Mouse (Mus musculus): ENCODE results near the gene Pate2. TPM values are rescaled to one million over a fixed set of nuclear protein-coding genes. Genes with fewer than 3 reads are reported as not detected.
A peak's percentile ranks its signal among the peaks of the same experiment; 100 is the strongest.
"Not testable (repeated sequence)": the region's sequence is repeated elsewhere in the genome, so short reads cannot be mapped to it uniquely, and the experiment has no call there.

Gene Pate2
- polyA plus RNA-seq, 1 experiment = 0.70 TPM

DNA sequence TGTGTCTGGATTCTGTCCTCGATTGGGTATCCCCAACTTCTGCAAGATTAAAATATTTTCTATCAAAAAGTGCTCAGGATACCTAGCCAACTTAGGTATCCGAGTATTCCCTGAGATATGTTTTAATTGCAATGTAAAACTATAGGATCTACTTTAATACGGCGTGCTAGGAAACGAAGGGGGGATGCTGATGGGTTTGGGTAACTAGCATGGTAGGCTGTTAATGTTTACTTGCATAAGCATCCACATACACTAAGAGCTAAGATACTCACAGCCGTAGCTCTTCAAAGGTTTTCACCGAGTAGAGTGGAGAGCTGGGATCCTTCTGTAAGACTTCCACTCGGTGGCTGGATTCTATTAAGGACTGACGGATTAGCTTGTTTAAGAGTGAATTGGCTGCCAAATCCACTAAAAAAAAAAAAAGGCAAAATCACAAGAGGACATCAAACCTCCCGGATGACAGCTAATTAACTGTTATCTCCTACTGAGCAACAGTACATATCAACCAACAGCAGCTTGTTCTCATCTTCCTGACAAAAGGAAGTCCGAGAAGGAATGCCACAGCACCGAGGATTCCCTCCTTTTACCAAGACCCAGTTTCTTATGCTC lies 13.5 kb upstream of the Pate2 start:
- no peak for DNase-seq (ENCODE audit: extremely low spot score in 1 of 2, low spot score in 1 of 2)

GRCm38 (mm10) chr9:35558257-35559008 lies 11.7 kb upstream of the Pate2 start, which contains the start of the genes Ddx25 and Pus3:
Gene Ddx25, minus strand, starts transcription at chr9:35558528.
Gene Pus3, plus strand, starts transcription at chr9:35558595.
- peak in 1 of 2 experiments; percentile 73 for DNase-seq (ENCODE audit: extremely low spot score in 1 of 2, low spot score in 1 of 2)

DNA sequence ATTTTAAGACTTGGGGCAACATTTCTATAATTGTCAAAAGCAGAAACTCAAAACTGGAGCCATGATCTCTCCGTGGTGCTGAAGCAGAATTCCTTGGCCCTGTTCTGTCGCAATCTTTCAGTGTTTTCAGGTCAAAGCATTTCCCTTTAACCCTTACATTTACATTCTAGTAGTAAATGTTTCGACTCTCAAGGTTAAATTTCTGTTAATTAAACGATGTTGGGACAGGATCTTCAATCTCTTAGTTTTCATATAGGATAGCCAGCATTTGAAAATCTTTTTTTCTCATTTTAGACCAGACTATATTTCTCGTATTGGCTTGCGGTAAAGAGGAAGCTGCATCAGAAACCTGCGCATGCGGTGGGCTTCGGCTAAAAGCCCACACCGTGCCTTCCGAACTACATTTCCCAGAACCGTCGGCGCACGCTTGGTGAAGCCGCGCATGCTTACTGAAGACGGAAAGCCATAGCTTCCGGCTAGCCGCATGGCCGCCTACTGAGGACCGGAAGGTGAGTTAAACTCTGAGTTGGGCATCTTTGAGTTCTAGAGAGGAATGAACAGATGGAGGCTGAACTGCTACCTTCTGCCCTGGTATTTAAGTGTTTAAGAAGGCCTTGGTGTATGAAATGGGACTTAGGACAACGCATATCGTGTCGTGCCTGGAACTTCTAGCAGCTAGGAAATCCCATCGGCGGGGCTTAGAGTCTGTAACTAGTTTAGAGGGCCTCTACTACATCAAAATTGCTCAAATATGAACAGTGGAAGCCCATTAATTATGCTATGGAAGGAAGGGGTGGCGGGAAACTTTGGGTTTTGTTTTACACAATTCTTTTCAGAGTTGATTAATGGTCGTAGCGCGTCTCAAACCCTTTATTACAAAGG lies 10.8 kb upstream of the Pate2 start:
- DNase-seq (ENCODE audit: extremely low spot score in 1 of 2, low spot score in 1 of 2) = peak; percentile 65 to 91

- no peak for DNase-seq (ENCODE audit: extremely low spot score in 1 of 2, low spot score in 1 of 2)
Observed at GRCm38 (mm10) chr9:35561076-35561475, 9.0 kb upstream of the Pate2 start.

- DNase-seq (ENCODE audit: extremely low spot score in 1 of 2, low spot score in 1 of 2) = no peak
Observed at GRCm38 (mm10) chr9:35561583-35561982, 8.5 kb upstream of the Pate2 start.

- DNase-seq (ENCODE audit: extremely low spot score in 1 of 2, low spot score in 1 of 2) = no peak
Observed at GRCm38 (mm10) chr9:35564536-35565240, 5.4 kb upstream of the Pate2 start.

- no peak for DNase-seq (ENCODE audit: extremely low spot score in 1 of 2, low spot score in 1 of 2)
Observed at GRCm38 (mm10) chr9:35567995-35568394, 2.1 kb upstream of the Pate2 start.

GRCm38 (mm10) chr9:35570663-35571062 lies 579 bp downstream of the Pate2 start:
- DNase-seq (ENCODE audit: extremely low spot score in 1 of 2, low spot score in 1 of 2) = no peak

- no peak for DNase-seq (ENCODE audit: extremely low spot score in 1 of 2, low spot score in 1 of 2)
Observed at GRCm38 (mm10) chr9:35574416-35574815, 4.3 kb downstream of the Pate2 start.

- DNase-seq (ENCODE audit: extremely low spot score in 1 of 2, low spot score in 1 of 2) = no peak
Observed at GRCm38 (mm10) chr9:35587674-35588073, 17.6 kb downstream of the Pate2 start.

DNA sequence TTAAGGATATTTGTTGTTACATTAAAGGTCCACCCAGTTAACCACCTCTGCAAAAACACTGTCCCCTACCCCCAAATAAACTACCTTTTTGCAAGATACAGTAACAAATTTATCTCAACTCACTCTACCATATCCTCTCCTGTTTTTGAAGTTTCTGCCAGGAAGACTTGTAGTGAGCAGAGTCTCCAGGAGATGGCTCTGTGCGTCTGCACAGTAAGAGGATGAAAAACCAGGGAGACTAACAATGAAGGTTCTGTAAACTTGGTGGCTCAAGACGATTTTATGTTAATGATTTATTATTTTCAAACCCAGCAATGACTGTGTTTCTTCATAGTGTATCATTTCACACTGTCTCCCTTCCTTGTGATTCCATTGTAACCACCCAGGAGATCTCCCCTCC lies 22.8 kb downstream of the Pate2 start:
- DNase-seq (ENCODE audit: extremely low spot score in 1 of 2, low spot score in 1 of 2) = peak; percentile 7 to 68

DNA sequence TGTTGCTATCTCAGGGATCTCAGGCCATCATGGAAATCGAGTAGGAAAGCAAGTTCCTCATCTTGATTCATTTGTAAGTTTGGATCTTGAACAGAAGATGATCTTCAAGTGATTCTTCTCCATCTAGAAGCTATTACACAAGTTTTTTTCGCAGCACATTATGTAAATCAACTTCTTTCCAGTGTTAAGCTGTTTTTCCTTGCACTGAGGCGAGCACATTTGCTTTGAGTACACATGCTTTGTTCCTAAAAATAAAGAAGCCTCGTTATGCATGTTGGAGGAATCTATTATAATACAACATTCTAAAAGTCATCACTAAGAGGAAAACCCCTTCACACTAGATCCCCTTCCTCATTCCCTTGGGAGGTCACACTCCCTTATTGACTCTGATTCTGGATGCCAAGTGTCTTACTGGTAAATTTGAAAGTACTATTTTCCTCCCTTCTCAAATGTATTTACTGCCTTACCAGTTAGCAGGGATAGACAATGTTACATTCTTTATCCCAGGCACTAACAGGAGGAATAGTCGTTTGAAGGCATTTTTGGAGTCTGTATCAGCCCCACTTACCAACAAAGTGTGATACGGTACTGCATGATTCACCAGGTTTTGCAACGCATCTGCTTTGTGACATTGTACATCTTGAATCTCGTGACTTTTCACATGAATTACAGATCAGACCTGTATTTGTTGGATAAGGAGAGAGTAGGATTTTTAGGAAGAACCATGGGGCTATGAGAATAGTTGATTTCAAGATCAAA lies 37.7 kb downstream of the Pate2 start:
- peak; percentile 3 to 31 for DNase-seq (ENCODE audit: extremely low spot score in 1 of 2, low spot score in 1 of 2)

- DNase-seq (ENCODE audit: extremely low spot score in 1 of 2, low spot score in 1 of 2) = no peak
Observed at GRCm38 (mm10) chr9:35611841-35612240, 41.8 kb downstream of the Pate2 start, which contains the start of gene Pate4. Gene Pate4, minus strand, starts transcription at chr9:35611941.

- DNase-seq (ENCODE audit: extremely low spot score in 1 of 2, low spot score in 1 of 2) = no peak
Observed at GRCm38 (mm10) chr9:35614005-35614404, 43.9 kb downstream of the Pate2 start.

GRCm38 (mm10) chr9:35616784-35617183 lies 46.7 kb downstream of the Pate2 start:
- DNase-seq (ENCODE audit: extremely low spot score in 1 of 2, low spot score in 1 of 2) = not testable (repeated sequence)

GRCm38 (mm10) chr9:35632981-35633380 lies 62.9 kb downstream of the Pate2 start:
- DNase-seq (ENCODE audit: extremely low spot score in 1 of 2, low spot score in 1 of 2) = no peak

GRCm38 (mm10) chr9:35648102-35648501 lies 78.0 kb downstream of the Pate2 start, which contains the start of gene Pate3:
Gene Pate3, minus strand, starts transcription at chr9:35648202.
- no peak for DNase-seq (ENCODE audit: extremely low spot score in 1 of 2, low spot score in 1 of 2)

DNA sequence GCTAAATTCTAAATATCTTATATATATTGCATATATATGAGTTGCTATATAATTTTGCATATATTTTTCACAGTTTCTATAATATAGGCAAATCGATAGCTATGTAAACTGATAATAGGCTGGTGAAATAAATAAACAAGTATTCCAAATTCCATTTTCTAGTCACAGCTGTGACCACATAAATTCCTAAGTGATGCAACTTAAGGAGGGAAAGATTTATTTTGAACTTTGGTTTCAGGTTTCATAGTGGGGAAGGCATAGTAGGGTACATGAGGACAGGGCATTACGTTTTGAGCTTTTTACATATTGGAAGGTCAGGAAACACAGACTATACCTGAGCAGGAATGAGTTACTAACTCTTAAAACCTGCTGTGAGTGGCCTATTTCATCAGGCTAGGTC lies 103.5 kb downstream of the Pate2 start:
- DNase-seq (ENCODE audit: extremely low spot score in 1 of 2, low spot score in 1 of 2) = no peak

DNA sequence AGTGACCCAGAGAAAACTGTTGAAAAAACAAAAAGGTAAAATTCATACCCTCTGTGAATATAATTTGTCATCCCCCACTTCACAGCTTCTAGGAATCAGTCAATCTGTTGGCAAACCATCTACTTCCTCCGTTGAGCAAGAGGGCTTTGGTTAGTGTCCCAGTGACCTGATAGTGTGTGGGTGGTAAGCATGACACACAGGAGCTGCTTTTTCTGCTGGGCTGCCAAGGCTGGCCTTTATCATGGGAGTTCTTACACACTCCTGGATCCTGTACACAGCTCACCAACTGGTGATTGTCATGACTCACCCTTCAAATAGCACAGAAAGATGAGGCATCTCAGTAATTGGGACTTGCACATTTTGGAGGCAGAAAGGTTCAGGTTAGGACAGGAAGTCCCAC lies 116.9 kb downstream of the Pate2 start, which contains the start of gene Pate1:
Pate1 (minus strand) TSS at position 378 of the 400 bp plus-strand sequence.
- DNase-seq (ENCODE audit: extremely low spot score in 1 of 2, low spot score in 1 of 2) = peak in 1 of 2 experiments; percentile 6

Measured in frontal cortex, adult 2 months (tissue).